Mouse (Mus musculus): ENCODE data around the gene Fstl4. TPM values are rescaled to one million over a fixed set of nuclear protein-coding genes. Genes with fewer than 3 reads are reported as not detected.

Gene Fstl4
- polyA plus RNA-seq, 1 experiment from 2014 or later = 0.49 TPM

GRCm38 (mm10) chr11:53115711-53116110 is 351.3 kb downstream of the Fstl4 start:
- no peak overlapping the region for H3K9ac ChIP-seq (ENCODE audit: low read length)
- H3K4me1 ChIP-seq (ENCODE audit: control insufficient read depth, insufficient read depth, low read length) = peaks cover 3% of the 10 kb centered on the region; the same call in 1 of the 2 replicates
- no peak overlapping the region for H3K4me3 ChIP-seq (ENCODE audit: low read depth, low read length)
- no peak overlapping the region for H3K4me2 ChIP-seq (ENCODE audit: low read depth, severe bottlenecking)
- no peaks in the 10 kb centered on the region for H3K27me3 ChIP-seq (ENCODE audit: control insufficient read depth, insufficient read depth, low read length)
- H3K36me3 ChIP-seq (ENCODE audit: control insufficient read depth, insufficient read depth, low read length) = no peaks in the 10 kb centered on the region
- H3K9me3 ChIP-seq (ENCODE audit: control insufficient read depth, low read length) = no peaks in the 10 kb centered on the region
- H3K27ac ChIP-seq (replicated peaks; ENCODE audit: low read depth, low read length) = no peak overlapping the region
- no peak for DNase-seq (ENCODE audit: low spot score)
- ATAC-seq (ENCODE audit: insufficient number of reproducible peaks, low FRiP score, low TSS enrichment, low read depth) = no peak
- 75% methylated on average over 4 of the region's 4 CpGs for WGBS

- no peak overlapping the region for H3K4me2 ChIP-seq (ENCODE audit: low read depth, severe bottlenecking)
- no peak overlapping the region for H3K4me3 ChIP-seq (ENCODE audit: low read depth, low read length)
- no peak for ATAC-seq (ENCODE audit: insufficient number of reproducible peaks, low FRiP score, low TSS enrichment, low read depth)
- H3K4me1 ChIP-seq (ENCODE audit: control insufficient read depth, insufficient read depth, low read length) = peaks cover 3% of the 10 kb centered on the region; the same call in 1 of the 2 replicates
- no peaks in the 10 kb centered on the region for H3K27me3 ChIP-seq (ENCODE audit: control insufficient read depth, insufficient read depth, low read length)
- no peaks in the 10 kb centered on the region for H3K9me3 ChIP-seq (ENCODE audit: control insufficient read depth, low read length)
- no peaks in the 10 kb centered on the region for H3K36me3 ChIP-seq (ENCODE audit: control insufficient read depth, insufficient read depth, low read length)
- no peak for DNase-seq (ENCODE audit: low spot score)
- no peak overlapping the region for H3K27ac ChIP-seq (replicated peaks; ENCODE audit: low read depth, low read length)
- WGBS = 52% methylated on average over 2 of the region's 2 CpGs
- H3K9ac ChIP-seq (ENCODE audit: low read length) = no peak overlapping the region
Observed at GRCm38 (mm10) chr11:53116356-53116755, 351.9 kb downstream of the Fstl4 start.

GRCm38 (mm10) chr11:53118226-53118965 is 354.0 kb downstream of the Fstl4 start:
- no peak for ATAC-seq (ENCODE audit: insufficient number of reproducible peaks, low FRiP score, low TSS enrichment, low read depth)
- WGBS = 88% methylated on average over 11 of the region's 11 CpGs
- Histone ChIP-seq H3K4me1 (ENCODE audit: control insufficient read depth, insufficient read depth, low read length) (peaks cover 3% of the 10 kb centered on the region; the same call in 1 of the 2 replicates), H3K9me3 (ENCODE audit: control insufficient read depth, low read length) (no peaks in the 10 kb centered on the region), H3K4me3 (ENCODE audit: low read depth, low read length) (no peak overlapping the region), H3K4me2 (ENCODE audit: low read depth, severe bottlenecking) (no peak overlapping the region), H3K27ac (replicated peaks; ENCODE audit: low read depth, low read length) (no peak overlapping the region), H3K36me3 (ENCODE audit: control insufficient read depth, insufficient read depth, low read length) (no peaks in the 10 kb centered on the region), H3K9ac (ENCODE audit: low read length) (no peak overlapping the region), H3K27me3 (ENCODE audit: control insufficient read depth, insufficient read depth, low read length) (no peaks in the 10 kb centered on the region)
- no peak for DNase-seq (ENCODE audit: low spot score)

- Histone ChIP-seq H3K27ac (replicated peaks; ENCODE audit: low read depth, low read length) (no peak overlapping the region), H3K27me3 (ENCODE audit: control insufficient read depth, insufficient read depth, low read length) (no peaks in the 10 kb centered on the region), H3K4me2 (ENCODE audit: low read depth, severe bottlenecking) (no peak overlapping the region), H3K9me3 (ENCODE audit: control insufficient read depth, low read length) (no peaks in the 10 kb centered on the region), H3K4me3 (ENCODE audit: low read depth, low read length) (no peak overlapping the region), H3K4me1 (ENCODE audit: control insufficient read depth, insufficient read depth, low read length) (peaks cover 3% of the 10 kb centered on the region; the same call in 1 of the 2 replicates), H3K9ac (ENCODE audit: low read length) (no peak overlapping the region), H3K36me3 (ENCODE audit: control insufficient read depth, insufficient read depth, low read length) (no peaks in the 10 kb centered on the region)
- ATAC-seq (ENCODE audit: insufficient number of reproducible peaks, low FRiP score, low TSS enrichment, low read depth) (no peak), DNase-seq (ENCODE audit: low spot score) (no peak)
- 72% methylated on average over 5 of the region's 5 CpGs for WGBS
Observed at GRCm38 (mm10) chr11:53119966-53120365, 355.5 kb downstream of the Fstl4 start.

GRCm38 (mm10) chr11:53121208-53121607 is 356.8 kb downstream of the Fstl4 start:
- H3K9ac ChIP-seq (ENCODE audit: low read length) = no peak overlapping the region
- no peak overlapping the region for H3K4me3 ChIP-seq (ENCODE audit: low read depth, low read length)
- H3K4me2 ChIP-seq (ENCODE audit: low read depth, severe bottlenecking) = no peak overlapping the region
- ATAC-seq (ENCODE audit: insufficient number of reproducible peaks, low FRiP score, low TSS enrichment, low read depth) (no peak), DNase-seq (ENCODE audit: low spot score) (no peak)
- WGBS = 38% methylated on average over 1 of the region's 1 CpGs
- no peaks in the 10 kb centered on the region for H3K9me3 ChIP-seq (ENCODE audit: control insufficient read depth, low read length)
- H3K4me1 ChIP-seq (ENCODE audit: control insufficient read depth, insufficient read depth, low read length) = peaks cover 3% of the 10 kb centered on the region; the same call in 1 of the 2 replicates
- no peaks in the 10 kb centered on the region for H3K36me3 ChIP-seq (ENCODE audit: control insufficient read depth, insufficient read depth, low read length)
- H3K27ac ChIP-seq (replicated peaks; ENCODE audit: low read depth, low read length) = no peak overlapping the region
- H3K27me3 ChIP-seq (ENCODE audit: control insufficient read depth, insufficient read depth, low read length) = no peaks in the 10 kb centered on the region

- Histone ChIP-seq H3K27ac (replicated peaks; ENCODE audit: low read depth, low read length) (no peak overlapping the region), H3K4me2 (ENCODE audit: low read depth, severe bottlenecking) (no peak overlapping the region), H3K9me3 (ENCODE audit: control insufficient read depth, low read length) (no peaks in the 10 kb centered on the region), H3K4me1 (ENCODE audit: control insufficient read depth, insufficient read depth, low read length) (no peaks in the 10 kb centered on the region), H3K9ac (ENCODE audit: low read length) (no peak overlapping the region), H3K27me3 (ENCODE audit: control insufficient read depth, insufficient read depth, low read length) (no peaks in the 10 kb centered on the region), H3K36me3 (ENCODE audit: control insufficient read depth, insufficient read depth, low read length) (no peaks in the 10 kb centered on the region), H3K4me3 (ENCODE audit: low read depth, low read length) (no peak overlapping the region)
- no peak for DNase-seq (ENCODE audit: low spot score)
- WGBS = 77% methylated on average over 2 of the region's 2 CpGs
- ATAC-seq (ENCODE audit: insufficient number of reproducible peaks, low FRiP score, low TSS enrichment, low read depth) = no peak
Observed at GRCm38 (mm10) chr11:53124799-53125198, 360.4 kb downstream of the Fstl4 start.

- WGBS = 77% methylated on average over 6 of the region's 6 CpGs
- Histone ChIP-seq H3K4me1 (ENCODE audit: control insufficient read depth, insufficient read depth, low read length) (no peaks in the 10 kb centered on the region), H3K27ac (replicated peaks; ENCODE audit: low read depth, low read length) (no peak overlapping the region), H3K4me2 (ENCODE audit: low read depth, severe bottlenecking) (no peak overlapping the region), H3K4me3 (ENCODE audit: low read depth, low read length) (no peak overlapping the region), H3K36me3 (ENCODE audit: control insufficient read depth, insufficient read depth, low read length) (no peaks in the 10 kb centered on the region), H3K27me3 (ENCODE audit: control insufficient read depth, insufficient read depth, low read length) (no peaks in the 10 kb centered on the region), H3K9me3 (ENCODE audit: control insufficient read depth, low read length) (no peaks in the 10 kb centered on the region), H3K9ac (ENCODE audit: low read length) (no peak overlapping the region)
- ATAC-seq (ENCODE audit: insufficient number of reproducible peaks, low FRiP score, low TSS enrichment, low read depth) = no peak
- no peak for DNase-seq (ENCODE audit: low spot score)
Observed at GRCm38 (mm10) chr11:53126660-53127059, 362.2 kb downstream of the Fstl4 start.

GRCm38 (mm10) chr11:53128661-53129060 is 364.2 kb downstream of the Fstl4 start:
- Histone ChIP-seq H3K9ac (ENCODE audit: low read length) (no peak overlapping the region), H3K4me1 (ENCODE audit: control insufficient read depth, insufficient read depth, low read length) (0 out of 2 replicates have a peak, but pooled peaks cover 3% of the 10 kb centered on the region), H3K4me2 (ENCODE audit: low read depth, severe bottlenecking) (no peak overlapping the region), H3K36me3 (ENCODE audit: control insufficient read depth, insufficient read depth, low read length) (no peaks in the 10 kb centered on the region), H3K27ac (replicated peaks; ENCODE audit: low read depth, low read length) (no peak overlapping the region), H3K9me3 (ENCODE audit: control insufficient read depth, low read length) (no peaks in the 10 kb centered on the region), H3K4me3 (ENCODE audit: low read depth, low read length) (no peak overlapping the region), H3K27me3 (ENCODE audit: control insufficient read depth, insufficient read depth, low read length) (no peaks in the 10 kb centered on the region)
- WGBS = 84% methylated on average over 2 of the region's 2 CpGs
- no peak for ATAC-seq (ENCODE audit: insufficient number of reproducible peaks, low FRiP score, low TSS enrichment, low read depth)
- DNase-seq (ENCODE audit: low spot score) = no peak

Measured in limb, embryonic 11.5 days (tissue).